In the genomic region with DNA sequence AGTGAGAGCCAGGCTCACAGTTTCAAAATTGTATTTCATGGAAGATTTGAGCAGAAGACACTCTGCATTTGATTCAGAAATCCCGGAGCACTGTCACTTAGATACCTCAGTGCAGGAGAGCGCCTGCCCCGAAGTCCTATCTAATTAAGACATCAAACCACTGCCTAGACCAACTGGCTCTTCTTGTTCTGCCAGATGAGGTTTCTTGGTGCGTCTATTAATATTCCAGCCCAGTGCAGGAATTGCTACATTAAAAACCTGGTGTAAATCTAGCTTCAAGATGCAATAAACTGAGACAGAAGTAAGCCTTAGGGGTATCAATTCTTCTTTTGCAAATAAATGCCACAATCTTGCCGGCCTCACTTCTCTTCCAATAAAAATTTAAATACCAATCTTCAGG, we compare ENCODE assay signal across 17 mouse cellular contexts.
DNase-seq lines count a peak whose midpoint lies in the region; ATAC-seq and TF ChIP-seq lines count a peak whose summit lies in the region.
"Had no signal": no experiment of that assay in that cellular context is flagged by ENCODE, and none has a peak within 500 bp of the region (broad histone marks: within the 10 kb centered on the region; RNA-seq: fewer than 3 reads in every experiment).

No protein-coding gene starts in this region.

- ATAC-seq in embryonic facial prominence, embryonic 12.5 days (ENCODE audit: insufficient number of reproducible peaks, insufficient read depth, low FRiP score, low TSS enrichment): no peak
- no peak for ATAC-seq in kidney, postnatal 0 days (replicated peaks; ENCODE audit: low FRiP score, low read depth)
- no peak for ATAC-seq in limb, embryonic 14.5 days (ENCODE audit: low FRiP score, low read depth)
- ATAC-seq in forebrain, embryonic 14.5 days: no peak

- no peak overlapping the region for H3K4me2 ChIP-seq in embryonic facial prominence, embryonic 12.5 days (replicated peaks)
- H3K4me2 ChIP-seq in kidney, postnatal 0 days (ENCODE audit: low read length): no peak overlapping the region
- H3K4me2 ChIP-seq in limb, embryonic 14.5 days (replicated peaks; ENCODE audit: low read depth, low read length, severe bottlenecking): no peak overlapping the region
- no peak overlapping the region for H3K4me2 ChIP-seq in forebrain, embryonic 14.5 days (ENCODE audit: low read length)
- H3K4me2 ChIP-seq: heart, embryonic 12.5 days; liver, embryonic 13.5 days had no signal

- WGBS in embryonic facial prominence, embryonic 12.5 days: 64% methylated on average over 5 of the region's 5 CpGs
- 78% methylated on average over 5 of the region's 5 CpGs for WGBS in embryonic facial prominence, embryonic 10.5 days
- 55% methylated on average over 5 of the region's 5 CpGs for WGBS in kidney, postnatal 0 days
- 37% methylated on average over 5 of the region's 5 CpGs for WGBS in limb, embryonic 14.5 days
- WGBS in forebrain, embryonic 14.5 days: 84% methylated on average over 5 of the region's 5 CpGs

- no peak for DNase-seq in embryonic facial prominence, embryonic 10.5 days (ENCODE audit: low spot score)
- no peak for DNase-seq in kidney, postnatal 0 days (ENCODE audit: low spot score)
- DNase-seq in kidney, postnatal 36 days: no peak
- DNase-seq in brain, embryonic 14.5 days (ENCODE audit: low read depth): peak; percentile 50
- DNase-seq in limb, embryonic 14.5 days (ENCODE audit: low spot score): peak; percentile 56
- no peak for DNase-seq in forebrain, embryonic 14.5 days (ENCODE audit: low spot score)
- DNase-seq in left cerebral cortex, adult 18-20 months (ENCODE audit: low spot score in 2 of 2): no peak
- DNase-seq: adrenal gland, postnatal 10 days; cerebellum, adult 8-10 months; gastrocnemius, postnatal 25 days; heart, postnatal 36 days; kidney, adult 8-10 months; liver, embryonic 13.5 days; right cerebral cortex, postnatal 14 days had no signal

- no peak for TF ChIP-seq CTCF in kidney, postnatal 0 days (IDR thresholded peaks at IDR 0.05; ENCODE audit: low read depth)
- no peak for TF ChIP-seq CTCF in brain, embryonic 14.5 days (IDR thresholded peaks at IDR 0.05; ENCODE audit: borderline replicate concordance, extremely low read depth, insufficient read depth, insufficient read length)

- TF ChIP-seq POLR2A in brain, embryonic 14.5 days (IDR thresholded peaks at IDR 0.05; ENCODE audit: borderline replicate concordance, extremely low read depth, insufficient read depth, insufficient read length, poor library complexity, severe bottlenecking): no peak
- TF ChIP-seq POLR2A in limb, embryonic 14.5 days (IDR thresholded peaks at IDR 0.05; ENCODE audit: borderline replicate concordance, extremely low read depth, insufficient read depth, insufficient read length): no peak

- H3K27me3 ChIP-seq in embryonic facial prominence, embryonic 12.5 days: no peaks in the 10 kb centered on the region
- no peaks in the 10 kb centered on the region for H3K27me3 ChIP-seq in embryonic facial prominence, embryonic 10.5 days (replicated peaks; ENCODE audit: low read depth, poor library complexity, severe bottlenecking)
- H3K27me3 ChIP-seq in kidney, postnatal 0 days (ENCODE audit: insufficient read depth, low read length): no peaks in the 10 kb centered on the region
- no peaks in the 10 kb centered on the region for H3K27me3 ChIP-seq in limb, embryonic 14.5 days (ENCODE audit: control insufficient read depth, insufficient read depth, low read length)
- no peaks in the 10 kb centered on the region for H3K27me3 ChIP-seq in forebrain, embryonic 14.5 days (replicated peaks; ENCODE audit: control insufficient read depth, insufficient read depth, low read length)
- H3K27me3 ChIP-seq: heart, embryonic 12.5 days; liver, embryonic 13.5 days had no signal

- peaks cover 2% of the 10 kb centered on the region; the same call in 1 of the 2 replicates for H3K9me3 ChIP-seq in embryonic facial prominence, embryonic 12.5 days
- H3K9me3 ChIP-seq in embryonic facial prominence, embryonic 10.5 days: no peaks in the 10 kb centered on the region; the same call in 1 of the 2 replicates
- H3K9me3 ChIP-seq in kidney, postnatal 0 days (replicated peaks; ENCODE audit: low read length): no peaks in the 10 kb centered on the region
- H3K9me3 ChIP-seq in limb, embryonic 14.5 days (ENCODE audit: control insufficient read depth, low read length): no peaks in the 10 kb centered on the region
- peaks cover 4% of the 10 kb centered on the region for H3K9me3 ChIP-seq in forebrain, embryonic 14.5 days (replicated peaks; ENCODE audit: control insufficient read depth, low read length)
- H3K9me3 ChIP-seq: heart, embryonic 12.5 days; liver, embryonic 13.5 days had no signal

- no peak overlapping the region for H3K4me3 ChIP-seq in embryonic facial prominence, embryonic 12.5 days
- H3K4me3 ChIP-seq in embryonic facial prominence, embryonic 10.5 days: no peak overlapping the region
- no peak overlapping the region for H3K4me3 ChIP-seq in kidney, postnatal 0 days (replicated peaks; ENCODE audit: low read depth, low read length)
- H3K4me3 ChIP-seq in limb, embryonic 14.5 days (replicated peaks; ENCODE audit: low read length): no peak overlapping the region
- H3K4me3 ChIP-seq in forebrain, embryonic 14.5 days (ENCODE audit: low read depth, low read length): no peak overlapping the region
- H3K4me3 ChIP-seq: heart, embryonic 12.5 days; liver, embryonic 13.5 days; myocyte had no signal

- H3K9ac ChIP-seq in embryonic facial prominence, embryonic 12.5 days: no peak overlapping the region
- H3K9ac ChIP-seq in kidney, postnatal 0 days (ENCODE audit: low read depth, low read length): no peak overlapping the region
- H3K9ac ChIP-seq in limb, embryonic 14.5 days (ENCODE audit: low read depth, low read length, severe bottlenecking): no peak overlapping the region
- no peak overlapping the region for H3K9ac ChIP-seq in forebrain, embryonic 14.5 days (ENCODE audit: low read length)
- H3K9ac ChIP-seq: heart, embryonic 12.5 days; liver, embryonic 13.5 days had no signal

- H3K27ac ChIP-seq in embryonic facial prominence, embryonic 12.5 days: peak overlapping the region; percentile 52; the same call in 1 of the 2 replicates
- no peak overlapping the region for H3K27ac ChIP-seq in embryonic facial prominence, embryonic 10.5 days (replicated peaks)
- 0 out of 2 replicates have a peak overlapping the region, but pooled peaks have one; percentile 31 for H3K27ac ChIP-seq in kidney, postnatal 0 days
- no peak overlapping the region for H3K27ac ChIP-seq in limb, embryonic 14.5 days (replicated peaks; ENCODE audit: low read depth, low read length)
- no peak overlapping the region for H3K27ac ChIP-seq in forebrain, embryonic 14.5 days (ENCODE audit: low read depth, low read length)
- H3K27ac ChIP-seq: liver, embryonic 13.5 days had no signal

- peaks cover 61% of the 10 kb centered on the region for H3K36me3 ChIP-seq in embryonic facial prominence, embryonic 12.5 days
- peaks cover 92% of the 10 kb centered on the region for H3K36me3 ChIP-seq in embryonic facial prominence, embryonic 10.5 days (replicated peaks)
- H3K36me3 ChIP-seq in kidney, postnatal 0 days (ENCODE audit: insufficient read depth, low read length): no peaks in the 10 kb centered on the region
- H3K36me3 ChIP-seq in limb, embryonic 14.5 days (ENCODE audit: control insufficient read depth, insufficient read depth, low read length): peaks cover 14% of the 10 kb centered on the region
- H3K36me3 ChIP-seq in forebrain, embryonic 14.5 days (ENCODE audit: control insufficient read depth, insufficient read depth, low read length): peaks cover 22% of the 10 kb centered on the region
- H3K36me3 ChIP-seq: liver, embryonic 13.5 days had no signal

- H3K4me1 ChIP-seq in embryonic facial prominence, embryonic 12.5 days: peaks cover 8% of the 10 kb centered on the region; the same call in 1 of the 2 replicates
- peaks cover 23% of the 10 kb centered on the region; the same call in 1 of the 2 replicates for H3K4me1 ChIP-seq in embryonic facial prominence, embryonic 10.5 days
- no peaks in the 10 kb centered on the region for H3K4me1 ChIP-seq in kidney, postnatal 0 days (replicated peaks; ENCODE audit: insufficient read depth, low read length)
- H3K4me1 ChIP-seq in limb, embryonic 14.5 days (ENCODE audit: control insufficient read depth, insufficient read depth, low read length): 0 out of 2 replicates have a peak, but pooled peaks cover 6% of the 10 kb centered on the region
- H3K4me1 ChIP-seq in forebrain, embryonic 14.5 days (ENCODE audit: control insufficient read depth, insufficient read depth, low read length): no peaks in the 10 kb centered on the region
- H3K4me1 ChIP-seq: heart, embryonic 12.5 days; liver, embryonic 13.5 days had no signal

Comparison
In these comparisons a context has a peak if more than half of its experiments do, and no peak if none do; other contexts are left out.
1. H3K27ac ChIP-seq: peak in embryonic facial prominence, embryonic 12.5 days (single experiment) and kidney, postnatal 0 days (single experiment); none in embryonic facial prominence, embryonic 10.5 days (single experiment), limb, embryonic 14.5 days (single experiment) and forebrain, embryonic 14.5 days (single experiment).
2. DNase-seq: peak in brain, embryonic 14.5 days (single experiment) and limb, embryonic 14.5 days (single experiment); none in embryonic facial prominence, embryonic 10.5 days (single experiment), kidney, postnatal 0 days (single experiment), kidney, postnatal 36 days (0 of 2), forebrain, embryonic 14.5 days (single experiment) and left cerebral cortex, adult 18-20 months (0 of 2).